Mouse (Mus musculus) G1E (cell line): ENCODE results near the gene Celf1. TPM values are rescaled to one million over a fixed set of nuclear protein-coding genes. Genes with fewer than 3 reads are reported as not detected.
A peak's percentile ranks its signal among the peaks of the same experiment; 100 is the strongest.
"Not testable (repeated sequence)": the region's sequence is repeated elsewhere in the genome, so short reads cannot be mapped to it uniquely, and the experiment has no call there.

Source experiments
- ATAC-seq: 2 replicates; pipeline ENCODE4 v1.8.0; 2016; ENCODE audit warnings: mild to moderate bottlenecking; ENCODE audit not compliant: insufficient number of reproducible peaks, poor library complexity, low FRiP score, severe bottlenecking; ENCODE audit errors: extremely low read depth
- DNase-seq: peaks from one replicate; pipeline ENCODE4 v3.0.0; 2012; ENCODE audit warnings: low spot score
- H3K27me3 ChIP-seq: 2 replicates; pipeline ENCODE4 v1.6.1; 2012; ENCODE audit warnings: mild to moderate bottlenecking, low read length, inconsistent platforms; ENCODE audit not compliant: insufficient read depth
- H3K36me3 ChIP-seq: replicated peaks from 2 replicates; pipeline ENCODE3; 2012; ENCODE audit warnings: mild to moderate bottlenecking, inconsistent platforms
- H3K4me1 ChIP-seq: 2 replicates; pipeline ENCODE4 v1.6.1; 2012; ENCODE audit warnings: low read depth, low read length, inconsistent platforms, mixed read lengths; ENCODE audit not compliant: insufficient read depth
- H3K4me3 ChIP-seq: 2 replicates; pipeline ENCODE4 v1.5.1; 2012; ENCODE audit warnings: low read depth, mild to moderate bottlenecking, inconsistent platforms, low read length, moderate library complexity, mixed read lengths
- H3K9me3 ChIP-seq: replicated peaks from 2 replicates; pipeline ENCODE4 v1.6.1; 2012; ENCODE audit warnings: inconsistent platforms
- CTCF ChIP-seq: IDR thresholded peaks from 2 replicates; pipeline ENCODE4 v1.5.1; 2012; ENCODE audit warnings: low read depth, low read length, inconsistent platforms, mixed read lengths
- GATA1 ChIP-seq: IDR thresholded peaks from 2 replicates; pipeline ENCODE4 v1.6.1; 2012; ENCODE audit warnings: borderline replicate concordance, low read length, inconsistent platforms, mixed read lengths
- GATA2 ChIP-seq: IDR thresholded peaks from 2 replicates; pipeline ENCODE4 v1.6.1; 2012; ENCODE audit warnings: low read depth, low read length, inconsistent platforms, borderline replicate concordance
- POLR2AphosphoS5 ChIP-seq: IDR thresholded peaks from 2 replicates; pipeline ENCODE4 v1.6.1; 2012; ENCODE audit warnings: low read depth, low read length, inconsistent platforms; ENCODE audit not compliant: insufficient replicate concordance
- TAL1 ChIP-seq: conservative IDR thresholded peaks from 2 replicates; pipeline ENCODE4 v1.6.1; 2012; ENCODE audit warnings: low read depth, low read length, inconsistent platforms, mixed read lengths
- polyA plus RNA-seq: library from polyadenylated mRNA; stranded (reverse); fragments of >175 nt; gene quantifications from 2 replicates; pipeline ENCODE4 v1.2.3, GENCODE M21; 2012
- total RNA-seq, 2 experiments: library from RNA; stranded (forward) in 1 of 2; stranded (reverse) in 1 of 2; fragments of 200-1000 nt in 1 of 2; fragments of >200 nt in 1 of 2; fragmentation: Nextera tagmentation in 1 of 2; gene quantifications; 2 replicates each; pipeline ENCODE4 v1.2.3; 2014 to 2017

The Celf1 gene
- total RNA-seq (2014; fragmentation: Nextera tagmentation) = 67.0 and 73.9 TPM in 2 replicates
- total RNA-seq (2017) = 59.1 and 66.2 TPM in 2 replicates
- polyA plus RNA-seq = 93.8 and 97.1 TPM in 2 replicates

GRCm38 (mm10) chr2:90940233-90941229, at the start of gene Celf1:
Gene Celf1, plus strand, starts transcription at chr2:90940382.
- Histone ChIP-seq H3K36me3 (peaks cover 26% of the 10 kb centered on the region), H3K9me3 (no peaks in the 10 kb centered on the region), H3K4me3 (peak within 1 kb of the TSS; percentile 96), H3K4me1 (peaks cover 41% of the 10 kb centered on the region), H3K27me3 (0 out of 2 replicates have a peak, but pooled peaks cover 4% of the 10 kb centered on the region)
- DNase-seq (peak; percentile 90), ATAC-seq (peak; percentile 71)
- TF ChIP-seq GATA2 (no peak), CTCF (peak; percentile 44)

- ATAC-seq (peak; percentile 93), DNase-seq (no peak)
- peaks cover 66% of the 10 kb centered on the region for H3K36me3 ChIP-seq
- H3K9me3 ChIP-seq = peaks cover 14% of the 10 kb centered on the region
- H3K4me1 ChIP-seq = peaks cover 50% of the 10 kb centered on the region
- H3K27me3 ChIP-seq = peaks cover 7% of the 10 kb centered on the region; the same call in 1 of the 2 replicates
- TF ChIP-seq GATA2 (no peak), GATA1 (no peak), CTCF (no peak), TAL1 (peak; percentile 37; the same call in 1 of the 2 replicates)
- H3K4me3 ChIP-seq = peak overlapping the region; percentile 48; the same call in 1 of the 2 replicates
Observed at GRCm38 (mm10) chr2:90893673-90894298, 46.4 kb upstream of the Celf1 start.

- peaks cover 71% of the 10 kb centered on the region for H3K36me3 ChIP-seq
- H3K9me3 ChIP-seq = peaks cover 11% of the 10 kb centered on the region
- peaks cover 49% of the 10 kb centered on the region for H3K4me1 ChIP-seq
- not testable (repeated sequence) for ATAC-seq, DNase-seq, H3K27me3 ChIP-seq
- peak overlapping the region; percentile 48; the same call in 1 of the 2 replicates for H3K4me3 ChIP-seq
Observed at GRCm38 (mm10) chr2:90894299-90894677, 45.9 kb upstream of the Celf1 start.

- Histone ChIP-seq H3K4me3 (peak overlapping the region; percentile 83; the same call in 1 of the 2 replicates), H3K36me3 (peaks cover 74% of the 10 kb centered on the region), H3K4me1 (peaks cover 42% of the 10 kb centered on the region), H3K27me3 (no peaks in the 10 kb centered on the region), H3K9me3 (no peaks in the 10 kb centered on the region)
- ATAC-seq (no peak), DNase-seq (no peak)
- no peak for TF ChIP-seq GATA1
- TF ChIP-seq TAL1 = no peak
- TF ChIP-seq GATA2 = no peak
- no peak for TF ChIP-seq POLR2AphosphoS5
- no peak for TF ChIP-seq CTCF
Observed at GRCm38 (mm10) chr2:90903398-90903797, 36.8 kb upstream of the Celf1 start.

GRCm38 (mm10) chr2:90904076-90904855, 35.9 kb upstream of the Celf1 start, which contains the start of the genes Kbtbd4 and Ndufs3:
Gene Kbtbd4, plus strand, starts transcription at chr2:90904740.
Gene Ndufs3, minus strand, starts transcription at chr2:90904827.
- peaks cover 74% of the 10 kb centered on the region for H3K36me3 ChIP-seq
- no peaks in the 10 kb centered on the region for H3K27me3 ChIP-seq
- peak within 1 kb of the TSS; percentile 83 for H3K4me3 ChIP-seq
- DNase-seq (peak; percentile 71), ATAC-seq (peak; percentile 93)
- no peak for TF ChIP-seq POLR2AphosphoS5
- no peak for TF ChIP-seq TAL1
- no peak for TF ChIP-seq GATA1
- no peak for TF ChIP-seq CTCF
- no peak for TF ChIP-seq GATA2
- peaks cover 45% of the 10 kb centered on the region for H3K4me1 ChIP-seq
- no peaks in the 10 kb centered on the region for H3K9me3 ChIP-seq

- Histone ChIP-seq H3K4me3 (peak overlapping the region; percentile 83), H3K9me3 (no peaks in the 10 kb centered on the region), H3K36me3 (peaks cover 74% of the 10 kb centered on the region), H3K4me1 (peaks cover 50% of the 10 kb centered on the region), H3K27me3 (no peaks in the 10 kb centered on the region)
- peak; percentile 43 for DNase-seq
- TF ChIP-seq GATA1 (no peak), CTCF (no peak), TAL1 (no peak), POLR2AphosphoS5 (no peak), GATA2 (no peak)
- ATAC-seq = no peak
Observed at GRCm38 (mm10) chr2:90904856-90905224, 35.3 kb upstream of the Celf1 start.
